Mouse (Mus musculus) heart, embryonic 11.5 days (tissue): Measurements from ENCODE around the gene Zdhhc20. TPM values are rescaled to one million over a fixed set of nuclear protein-coding genes. Genes with fewer than 3 reads are reported as not detected.

Experiments
- ATAC-seq: fragments of 200-750 bp; cut with Nextera tagmentation; replicated peaks from 2 replicates; pipeline ENCODE4 v1.8.0; 2017; ENCODE audit warnings: moderate library complexity; ENCODE audit not compliant: insufficient number of reproducible peaks, low FRiP score, low TSS enrichment
- H3K27ac ChIP-seq: fragments of 300-500 bp; sonication (generic); 2 replicates; pipeline ENCODE4 v1.5.1; 2014; ENCODE audit warnings: mild to moderate bottlenecking, low read depth, low read length
- H3K27me3 ChIP-seq: fragments of 300-500 bp; sonication (generic); 2 replicates; pipeline ENCODE4 v1.6.1; 2014; ENCODE audit warnings: mild to moderate bottlenecking, low read length, mixed read lengths; ENCODE audit not compliant: control insufficient read depth, insufficient read depth
- H3K36me3 ChIP-seq: fragments of 300-500 bp; sonication (generic); 2 replicates; pipeline ENCODE4 v1.6.1; 2014; ENCODE audit warnings: mild to moderate bottlenecking, low read length, moderate library complexity, mixed read lengths; ENCODE audit not compliant: control insufficient read depth, insufficient read depth
- H3K4me1 ChIP-seq: fragments of 300-500 bp; sonication (generic); 2 replicates; pipeline ENCODE4 v1.6.1; 2014; ENCODE audit warnings: low read length; ENCODE audit not compliant: control insufficient read depth, insufficient read depth
- H3K4me2 ChIP-seq: fragments of 300-500 bp; sonication (generic); 2 replicates; pipeline ENCODE4 v1.6.1; 2014; ENCODE audit warnings: mild to moderate bottlenecking, moderate library complexity
- H3K4me3 ChIP-seq: fragments of 300-500 bp; sonication (generic); 2 replicates; pipeline ENCODE4 v1.5.1; 2014; ENCODE audit warnings: low read depth, low read length
- H3K9ac ChIP-seq: fragments of 300-500 bp; sonication (generic); 2 replicates; pipeline ENCODE4 v1.6.1; 2014; ENCODE audit warnings: mild to moderate bottlenecking, low read depth, low read length, moderate library complexity
- H3K9me3 ChIP-seq: fragments of 300-500 bp; sonication (generic); replicated peaks from 2 replicates; pipeline ENCODE4 v1.6.1; 2016; ENCODE audit warnings: low read length; ENCODE audit not compliant: control insufficient read depth
- WGBS: fragments of 180-500 bp; shearing (Covaris S2); extraction: QIAGEN DNeasy Blood & Tissue Kit; methylation state at CpG from one replicate; pipeline ENCODE4 v1.1.7; 2014; ENCODE audit not compliant: insufficient replicate concordance; 5-methylcytosine and 5-hydroxymethylcytosine counted together
- microRNA-seq: library from miRNA; unstranded; fragments of <30 nt; microRNA quantifications from one replicate; pipeline ENCODE4, GENCODE M21; 2016; ENCODE audit warnings: borderline number of aligned reads
- polyA plus RNA-seq: library from polyadenylated mRNA; unstranded; fragments of >200 nt; fragmentation: Nextera tagmentation; extraction: Ambion mirVana; gene quantifications from 2 replicates; pipeline ENCODE4 v1.2.1, GENCODE M21; 2014

The Zdhhc20 gene
- polyA plus RNA-seq, 1 experiment from 2014 or later = 52.8 TPM

GRCm38 (mm10) chr14:57797551-57797950 is 92.5 kb downstream of the Zdhhc20 start:
- H3K36me3 ChIP-seq = peaks cover 7% of the 10 kb centered on the region
- peak overlapping the region; percentile 74 for H3K4me2 ChIP-seq
- 11% methylated on average over 7 of the region's 7 CpGs for WGBS
- no peaks in the 10 kb centered on the region for H3K9me3 ChIP-seq
- no peaks in the 10 kb centered on the region for H3K27me3 ChIP-seq
- 0 out of 2 replicates have a peak overlapping the region, but pooled peaks have one; percentile 29 for H3K27ac ChIP-seq
- H3K4me3 ChIP-seq = peak overlapping the region; percentile 88
- H3K4me1 ChIP-seq = peaks cover 8% of the 10 kb centered on the region
- H3K9ac ChIP-seq = peak overlapping the region; percentile 71
- ATAC-seq = peak; percentile 15; the same call in 1 of the 2 replicates

GRCm38 (mm10) chr14:57791171-57791570 is 98.9 kb downstream of the Zdhhc20 start:
- 74% methylated on average over 4 of the region's 4 CpGs for WGBS
- no peaks in the 10 kb centered on the region for H3K9me3 ChIP-seq
- H3K4me1 ChIP-seq = no peaks in the 10 kb centered on the region
- no peaks in the 10 kb centered on the region for H3K27me3 ChIP-seq
- no peak overlapping the region for H3K4me3 ChIP-seq
- ATAC-seq = no peak
- no peak overlapping the region for H3K9ac ChIP-seq
- H3K36me3 ChIP-seq = no peaks in the 10 kb centered on the region
- no peak overlapping the region for H3K27ac ChIP-seq
- no peak overlapping the region for H3K4me2 ChIP-seq

- no peaks in the 10 kb centered on the region for H3K9me3 ChIP-seq
- H3K9ac ChIP-seq = no peak overlapping the region
- no peaks in the 10 kb centered on the region for H3K4me1 ChIP-seq
- WGBS = 83% methylated on average over 9 of the region's 9 CpGs
- H3K27ac ChIP-seq = no peak overlapping the region
- H3K4me2 ChIP-seq = no peak overlapping the region
- H3K4me3 ChIP-seq = no peak overlapping the region
- H3K36me3 ChIP-seq = no peaks in the 10 kb centered on the region
- ATAC-seq = no peak
- H3K27me3 ChIP-seq = no peaks in the 10 kb centered on the region
Observed at GRCm38 (mm10) chr14:57789759-57790158, 100.3 kb downstream of the Zdhhc20 start.

- H3K27ac ChIP-seq = no peak overlapping the region
- H3K4me3 ChIP-seq = no peak overlapping the region
- 72% methylated on average over 2 of the region's 2 CpGs for WGBS
- no peak overlapping the region for H3K9ac ChIP-seq
- no peak overlapping the region for H3K4me2 ChIP-seq
- no peaks in the 10 kb centered on the region for H3K9me3 ChIP-seq
- no peaks in the 10 kb centered on the region for H3K4me1 ChIP-seq
- ATAC-seq = no peak
- H3K36me3 ChIP-seq = no peaks in the 10 kb centered on the region
- H3K27me3 ChIP-seq = no peaks in the 10 kb centered on the region
Observed at GRCm38 (mm10) chr14:57789311-57789710, 100.8 kb downstream of the Zdhhc20 start.

GRCm38 (mm10) chr14:57787406-57787805 is 102.7 kb downstream of the Zdhhc20 start:
- no peaks in the 10 kb centered on the region for H3K9me3 ChIP-seq
- H3K27ac ChIP-seq = no peak overlapping the region
- whole genome bisulfite sequencing = 51% methylated on average over 4 of the region's 4 CpGs
- ATAC-seq = no peak
- no peaks in the 10 kb centered on the region for H3K4me1 ChIP-seq
- H3K4me2 ChIP-seq = no peak overlapping the region
- H3K27me3 ChIP-seq = no peaks in the 10 kb centered on the region
- H3K36me3 ChIP-seq = no peaks in the 10 kb centered on the region
- H3K9ac ChIP-seq = no peak overlapping the region
- no peak overlapping the region for H3K4me3 ChIP-seq

Small RNAs within 50 kb of the gene (microRNA-seq; reads per million reads assigned to microRNA genes)
- 0.20 reads per million for gene Mir3077

Other genes starting within 250 kb of the Zdhhc20 start
- gene Xpo4, start 224.8 kb downstream of the Zdhhc20 start, polyA plus RNA-seq = 21.8 and 23.7 TPM in 2 replicates
- gene Gm49361, start 144.2 kb downstream of the Zdhhc20 start, polyA plus RNA-seq = not detected in 2 replicates
- 18.9 and 20.7 TPM in 2 replicates for gene Lats2, start 131.9 kb downstream of the Zdhhc20 start, polyA plus RNA-seq
- gene Sap18, start 92.1 kb downstream of the Zdhhc20 start, polyA plus RNA-seq = 19.5 and 34.2 TPM in 2 replicates
- 32.6 and 34.3 TPM in 2 replicates for gene Ska3, start 64.1 kb downstream of the Zdhhc20 start, polyA plus RNA-seq
- gene Mrpl57, start 64.0 kb downstream of the Zdhhc20 start, polyA plus RNA-seq = 138 and 143 TPM in 2 replicates
- 55.9 and 81.0 TPM in 2 replicates for gene Micu2, start 109.0 kb upstream of the Zdhhc20 start, polyA plus RNA-seq
- 8.9 and 9.1 TPM in 2 replicates for gene Fgf9, start 180.3 kb upstream of the Zdhhc20 start, polyA plus RNA-seq